In the genomic region with DNA sequence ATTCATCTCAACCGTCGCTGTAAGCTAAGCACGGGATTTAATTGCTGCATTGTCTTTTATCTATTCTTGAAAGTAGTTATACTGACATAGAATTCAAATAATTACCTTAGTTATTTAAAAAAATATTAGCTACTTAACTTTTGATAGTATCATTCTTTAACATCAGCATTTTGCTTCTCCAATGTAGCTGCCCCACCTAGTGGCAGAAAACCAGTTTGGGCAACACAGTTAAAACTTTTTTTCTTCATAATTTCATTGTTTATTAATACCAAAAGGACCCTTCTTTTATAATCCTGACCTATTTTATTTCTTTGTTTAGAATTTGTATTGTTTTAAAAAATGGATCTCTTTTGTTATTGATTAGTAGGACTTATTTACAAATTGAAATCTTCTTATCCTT, we compare ENCODE assay signal across 8 mouse cellular contexts. TPM values are rescaled to one million over a fixed set of nuclear protein-coding genes. Genes with fewer than 3 reads are reported as not detected.
DNase-seq lines count a peak whose midpoint lies in the region; ATAC-seq and TF ChIP-seq lines count a peak whose summit lies in the region.

No protein-coding gene starts in this region.

- no peak overlapping the region for H3K9ac ChIP-seq in kidney, postnatal 0 days (ENCODE audit: low read depth, low read length)
- H3K9ac ChIP-seq in midbrain, embryonic 13.5 days (replicated peaks): no peak overlapping the region

- peak; percentile 39 for DNase-seq in embryo, embryonic 11 days
- no peak for DNase-seq in embryo, embryonic 10 days (ENCODE audit: low spot score)
- peak; percentile 27 for DNase-seq in kidney, postnatal 0 days (ENCODE audit: low spot score)
- DNase-seq in kidney, postnatal 14 days: no peak
- peak; percentile 29 to 45 for DNase-seq in B cell, adult 2 months
- DNase-seq in kidney, postnatal 4 days: peak; percentile 46 to 47
- no peak for DNase-seq in urinary bladder, postnatal 14 days (ENCODE audit: low spot score)

- no peak overlapping the region for H3K4me3 ChIP-seq in kidney, postnatal 0 days (replicated peaks; ENCODE audit: low read depth, low read length)
- H3K4me3 ChIP-seq in midbrain, embryonic 13.5 days (replicated peaks): no peak overlapping the region

- ATAC-seq in kidney, postnatal 0 days (replicated peaks; ENCODE audit: low FRiP score, low read depth): no peak
- no peak for ATAC-seq in midbrain, embryonic 13.5 days

- peak; percentile 67 for TF ChIP-seq CTCF in kidney, postnatal 0 days (IDR thresholded peaks at IDR 0.05; ENCODE audit: low read depth)

- H3K27ac ChIP-seq in kidney, postnatal 0 days: no peak overlapping the region
- H3K27ac ChIP-seq in midbrain, embryonic 13.5 days: no peak overlapping the region

- H3K36me3 ChIP-seq in kidney, postnatal 0 days (ENCODE audit: insufficient read depth, low read length): peaks cover 5% of the 10 kb centered on the region; the same call in 1 of the 2 replicates
- H3K36me3 ChIP-seq in midbrain, embryonic 13.5 days: peaks cover 24% of the 10 kb centered on the region

- H3K4me1 ChIP-seq in kidney, postnatal 0 days (replicated peaks; ENCODE audit: insufficient read depth, low read length): no peaks in the 10 kb centered on the region
- no peaks in the 10 kb centered on the region for H3K4me1 ChIP-seq in midbrain, embryonic 13.5 days (replicated peaks)

- 90% methylated on average over 3 of the region's 3 CpGs for WGBS in kidney, postnatal 0 days
- 89% methylated on average over 3 of the region's 3 CpGs for WGBS in midbrain, embryonic 13.5 days

- H3K27me3 ChIP-seq in kidney, postnatal 0 days (ENCODE audit: insufficient read depth, low read length): no peaks in the 10 kb centered on the region
- no peaks in the 10 kb centered on the region for H3K27me3 ChIP-seq in midbrain, embryonic 13.5 days

- no peak overlapping the region for H3K4me2 ChIP-seq in kidney, postnatal 0 days (ENCODE audit: low read length)
- no peak overlapping the region for H3K4me2 ChIP-seq in midbrain, embryonic 13.5 days (replicated peaks)

- H3K9me3 ChIP-seq in kidney, postnatal 0 days (replicated peaks; ENCODE audit: low read length): no peaks in the 10 kb centered on the region
- H3K9me3 ChIP-seq in midbrain, embryonic 13.5 days: no peaks in the 10 kb centered on the region

RNA-seq across cellular contexts. Expression of a gene that starts 17.3 kb away (rescaled TPM):
- polyA plus RNA-seq in kidney, postnatal 0 days (2015; fragmentation: Nextera tagmentation; extraction: Ambion mirVana): 14.7 and 15.4 TPM in 2 replicates
- 7.0 and 8.0 TPM in 2 replicates for polyA plus RNA-seq in midbrain, embryonic 13.5 days (2015; fragmentation: Nextera tagmentation; extraction: Ambion mirVana)

RNA-seq across cellular contexts. Expression of a gene that starts 49.9 kb away (rescaled TPM):
- polyA plus RNA-seq in kidney, postnatal 0 days (2015; fragmentation: Nextera tagmentation; extraction: Ambion mirVana): 1.4 and 1.6 TPM in 2 replicates
- polyA plus RNA-seq in midbrain, embryonic 13.5 days (2015; fragmentation: Nextera tagmentation; extraction: Ambion mirVana): not detected in 2 replicates

Comparison
In these comparisons a context has a peak if more than half of its experiments do, and no peak if none do; other contexts are left out.
1. DNase-seq: peak in embryo, embryonic 11 days (single experiment), kidney, postnatal 0 days (single experiment), B cell, adult 2 months (2 of 2) and kidney, postnatal 4 days (2 of 2); none in embryo, embryonic 10 days (single experiment), kidney, postnatal 14 days (single experiment) and urinary bladder, postnatal 14 days (single experiment).